Mouse (Mus musculus) stomach, embryonic 14.5 days (tissue): ENCODE measurements at regions not wholly inside any gene's neighbourhood (a gene's known extent, or its start where the extent isn't known, plus 50 kb on each side); places are given as distances from the start of the nearest gene placed in this dataset.

Experiments
- ATAC-seq: fragments of 200-750 bp; cut with Nextera tagmentation; 2 replicates; pipeline ENCODE4 v1.8.0; 2017; ENCODE audit warnings: low read depth, moderate TSS enrichment; ENCODE audit not compliant: insufficient number of reproducible peaks, insufficient read depth, low FRiP score
- H3K27ac ChIP-seq: fragments of 300-500 bp; sonication (generic); 2 replicates; pipeline ENCODE4 v1.5.1; 2014; ENCODE audit warnings: mild to moderate bottlenecking, low read length, moderate library complexity, mixed read lengths
- H3K27me3 ChIP-seq: fragments of 300-500 bp; sonication (generic); 2 replicates; pipeline ENCODE4 v1.6.1; 2014; ENCODE audit warnings: low read length, control low read depth, mixed read lengths; ENCODE audit not compliant: control insufficient read depth, insufficient read depth
- H3K36me3 ChIP-seq: fragments of 300-500 bp; sonication (generic); 2 replicates; pipeline ENCODE4 v1.6.1; 2014; ENCODE audit warnings: mild to moderate bottlenecking, control low read depth, low read length, moderate library complexity, mixed read lengths; ENCODE audit not compliant: control insufficient read depth, insufficient read depth
- H3K4me1 ChIP-seq: fragments of 300-500 bp; sonication (generic); 2 replicates; pipeline ENCODE4 v1.6.1; 2014; ENCODE audit warnings: low read length, control low read depth, mixed read lengths; ENCODE audit not compliant: control insufficient read depth, insufficient read depth
- H3K4me2 ChIP-seq: fragments of 300-500 bp; sonication (generic); replicated peaks from 2 replicates; pipeline ENCODE4 v1.6.1; 2014; ENCODE audit warnings: low read depth, low read length, control low read depth
- H3K4me3 ChIP-seq: fragments of 300-500 bp; sonication (generic); 2 replicates; pipeline ENCODE4 v1.5.1; 2014; ENCODE audit warnings: low read depth, low read length, control low read depth
- H3K9ac ChIP-seq: fragments of 300-500 bp; sonication (generic); replicated peaks from 2 replicates; pipeline ENCODE4 v1.6.1; 2014; ENCODE audit warnings: low read depth, mild to moderate bottlenecking, control low read depth, low read length, moderate library complexity, mixed read lengths
- H3K9me3 ChIP-seq: fragments of 300-500 bp; sonication (generic); 2 replicates; pipeline ENCODE4 v1.6.1; 2016; ENCODE audit warnings: low read depth, low read length, control low read depth; ENCODE audit not compliant: control insufficient read depth
- WGBS: fragments of 180-500 bp; shearing (Covaris S2); extraction: QIAGEN DNeasy Blood & Tissue Kit; methylation state at CpG from one replicate; pipeline ENCODE4 v1.1.7; 2014; 5-methylcytosine and 5-hydroxymethylcytosine counted together

DNA sequence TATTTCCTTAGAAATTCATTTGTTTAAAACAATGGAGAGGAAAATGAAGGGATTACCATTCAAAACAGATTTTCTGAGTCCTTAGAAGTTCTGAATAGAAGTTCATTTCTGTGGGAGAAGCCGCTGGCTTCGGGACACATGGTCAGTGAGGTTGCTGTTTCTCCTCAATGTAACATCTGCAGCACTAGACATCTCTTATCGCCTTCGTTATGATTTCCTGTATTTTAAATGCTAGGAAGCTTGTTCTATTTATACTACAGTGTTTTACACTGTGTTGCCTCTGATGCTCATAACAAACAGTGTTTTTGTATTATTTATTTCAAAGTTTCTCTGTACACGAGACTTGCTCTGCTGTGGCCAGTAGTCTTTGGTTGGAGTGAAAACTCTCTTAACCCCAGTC is 346.6 kb downstream of the Ankrd50 start:
- Histone ChIP-seq H3K4me1 (peaks cover 3% of the 10 kb centered on the region; the same call in 1 of the 2 replicates), H3K4me2 (no peak overlapping the region), H3K27me3 (no peaks in the 10 kb centered on the region), H3K9me3 (no peaks in the 10 kb centered on the region), H3K27ac (no peak overlapping the region), H3K9ac (no peak overlapping the region), H3K36me3 (no peaks in the 10 kb centered on the region), H3K4me3 (no peak overlapping the region)
- ATAC-seq, result no peak
- 83% methylated on average over 5 of the region's 5 CpGs for WGBS

DNA sequence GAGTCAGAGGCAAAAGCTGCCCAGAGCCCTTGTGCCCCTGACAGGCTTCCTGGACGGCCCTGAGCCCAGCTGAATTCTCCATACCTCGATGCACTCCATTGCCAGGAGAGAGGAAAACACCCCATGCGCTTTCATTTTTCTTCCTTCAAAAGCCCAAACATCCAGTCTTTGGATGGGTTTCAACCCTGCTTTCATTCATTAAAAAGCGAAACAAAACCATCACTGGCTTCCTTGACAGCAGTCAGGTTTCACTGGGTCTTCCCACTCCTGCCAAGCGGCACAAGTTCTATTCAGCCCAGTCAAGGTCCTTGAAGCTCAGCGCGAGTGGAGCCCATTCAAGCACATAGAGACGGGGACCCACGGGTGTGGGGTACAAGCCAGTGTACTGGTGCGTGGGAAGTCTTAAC is 348.8 kb downstream of the Ankrd50 start:
- H3K9me3 ChIP-seq, result no peaks in the 10 kb centered on the region
- H3K9ac ChIP-seq, result no peak overlapping the region
- H3K27ac ChIP-seq, result no peak overlapping the region
- H3K4me2 ChIP-seq, result no peak overlapping the region
- no peaks in the 10 kb centered on the region for H3K36me3 ChIP-seq
- WGBS, result 86% methylated on average over 10 of the region's 10 CpGs
- no peaks in the 10 kb centered on the region for H3K27me3 ChIP-seq
- H3K4me3 ChIP-seq, result no peak overlapping the region
- no peaks in the 10 kb centered on the region for H3K4me1 ChIP-seq
- ATAC-seq, result no peak

DNA sequence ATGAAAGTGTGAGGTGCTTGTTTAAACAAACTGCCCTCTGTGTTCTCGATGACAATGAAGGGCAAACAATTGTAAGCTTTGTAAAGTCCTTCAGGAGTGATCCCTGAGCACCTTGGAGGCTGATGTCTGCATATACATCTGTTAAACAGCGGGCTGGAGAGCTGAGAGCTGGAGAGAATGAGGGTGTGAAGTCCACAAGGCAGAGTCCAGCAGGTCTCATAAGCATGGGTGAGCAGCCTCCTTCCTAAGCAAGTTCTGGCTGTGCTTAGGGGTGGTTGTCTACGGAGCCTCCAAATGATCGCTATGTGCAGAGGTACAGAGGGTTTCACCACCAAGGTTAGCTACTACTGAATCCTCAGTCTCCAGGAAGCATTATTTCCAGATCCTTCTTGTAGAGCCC is 350.2 kb downstream of the Ankrd50 start:
- ATAC-seq, result no peak
- Histone ChIP-seq H3K4me2 (no peak overlapping the region), H3K9me3 (no peaks in the 10 kb centered on the region), H3K4me1 (no peaks in the 10 kb centered on the region), H3K4me3 (no peak overlapping the region), H3K27ac (no peak overlapping the region), H3K27me3 (no peaks in the 10 kb centered on the region), H3K36me3 (no peaks in the 10 kb centered on the region), H3K9ac (no peak overlapping the region)
- WGBS, result 71% methylated on average over 4 of the region's 4 CpGs

DNA sequence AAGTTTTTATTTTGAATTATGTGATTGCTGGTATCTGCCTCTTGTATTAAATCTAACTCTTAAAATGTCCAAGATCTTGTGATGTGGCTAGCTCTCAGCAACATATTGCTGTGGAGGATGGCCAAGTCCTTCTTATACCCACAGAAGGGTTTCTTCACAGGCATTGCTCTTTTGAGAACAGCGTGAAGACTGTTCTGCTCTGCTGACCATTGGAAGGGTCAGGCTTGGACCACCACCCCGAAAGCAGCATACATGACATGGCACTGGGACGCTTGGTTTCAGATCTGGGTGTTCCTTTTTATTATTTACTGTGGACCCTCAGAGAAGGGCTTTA is 352.8 kb downstream of the Ankrd50 start:
- 89% methylated on average over 3 of the region's 3 CpGs for WGBS
- H3K27ac ChIP-seq, result peak overlapping the region; percentile 28; the same call in 1 of the 2 replicates
- H3K4me1 ChIP-seq, result no peaks in the 10 kb centered on the region
- H3K4me3 ChIP-seq, result no peak overlapping the region
- H3K9ac ChIP-seq, result no peak overlapping the region
- ATAC-seq, result no peak
- no peaks in the 10 kb centered on the region for H3K9me3 ChIP-seq
- no peak overlapping the region for H3K4me2 ChIP-seq
- H3K27me3 ChIP-seq, result no peaks in the 10 kb centered on the region
- H3K36me3 ChIP-seq, result no peaks in the 10 kb centered on the region

GRCm38 (mm10) chr3:38131176-38131886 is 353.3 kb downstream of the Ankrd50 start:
- Histone ChIP-seq H3K27ac (no peak overlapping the region; the same call in 1 of the 2 replicates), H3K9ac (no peak overlapping the region), H3K27me3 (no peaks in the 10 kb centered on the region), H3K4me2 (no peak overlapping the region), H3K4me3 (no peak overlapping the region), H3K36me3 (no peaks in the 10 kb centered on the region), H3K4me1 (no peaks in the 10 kb centered on the region), H3K9me3 (no peaks in the 10 kb centered on the region)
- ATAC-seq, result peak; percentile 33; the same call in 1 of the 2 replicates
- WGBS, result 75% methylated on average over 12 of the region's 12 CpGs

GRCm38 (mm10) chr3:38130088-38130487 is 354.6 kb downstream of the Ankrd50 start:
- no peak overlapping the region for H3K4me2 ChIP-seq
- ATAC-seq, result no peak
- 72% methylated on average over 1 of the region's 1 CpGs for WGBS

GRCm38 (mm10) chr3:38129167-38129500 is 355.5 kb downstream of the Ankrd50 start:
- Histone ChIP-seq H3K9ac (no peak overlapping the region), H3K27ac (no peak overlapping the region), H3K9me3 (no peaks in the 10 kb centered on the region), H3K36me3 (no peaks in the 10 kb centered on the region), H3K4me1 (no peaks in the 10 kb centered on the region), H3K4me3 (no peak overlapping the region), H3K27me3 (no peaks in the 10 kb centered on the region), H3K4me2 (no peak overlapping the region)
- WGBS, result 85% methylated on average over 2 of the region's 2 CpGs
- ATAC-seq, result no peak

More at GRCm38 (mm10) chr3:38130088-38130487, 354.6 kb downstream of the Ankrd50 start:
- no peaks in the 10 kb centered on the region for H3K9me3 ChIP-seq
- H3K27ac ChIP-seq, result no peak overlapping the region
- no peaks in the 10 kb centered on the region for H3K4me1 ChIP-seq
- H3K27me3 ChIP-seq, result no peaks in the 10 kb centered on the region
- H3K36me3 ChIP-seq, result no peaks in the 10 kb centered on the region
- H3K4me3 ChIP-seq, result no peak overlapping the region
- no peak overlapping the region for H3K9ac ChIP-seq

GRCm38 (mm10) chr3:38128486-38129166 is 356.0 kb downstream of the Ankrd50 start:
- no peaks in the 10 kb centered on the region for H3K36me3 ChIP-seq
- no peaks in the 10 kb centered on the region for H3K4me1 ChIP-seq
- H3K9ac ChIP-seq, result no peak overlapping the region
- no peak for ATAC-seq
- no peaks in the 10 kb centered on the region for H3K9me3 ChIP-seq
- H3K27me3 ChIP-seq, result no peaks in the 10 kb centered on the region
- 53% methylated on average over 5 of the region's 5 CpGs for WGBS
- no peak overlapping the region for H3K27ac ChIP-seq
- H3K4me3 ChIP-seq, result no peak overlapping the region
- no peak overlapping the region for H3K4me2 ChIP-seq
